Mouse (Mus musculus): Measurements from ENCODE around the gene Frmd4b. TPM values are rescaled to one million over a fixed set of nuclear protein-coding genes. Genes with fewer than 3 reads are reported as not detected.

Frmd4b gene
- total and polyA plus RNA-seq, 3 experiments = 0.13 to 0.70 (median 0.13) TPM

- Histone ChIP-seq H3K36me3 (replicated peaks in 1 of 2; ENCODE audit: control insufficient read depth in 1 of 2, insufficient read depth in 1 of 2, low read length in 1 of 2) (no peaks in the 10 kb centered on the region), H3K9ac (ENCODE audit: insufficient read depth, low read depth) (no peak overlapping the region), H3K9me3 (replicated peaks; ENCODE audit: low read length) (no peaks in the 10 kb centered on the region), H3K4me3 (replicated peaks in 1 of 3; ENCODE audit: low read depth in 2 of 3, low read length in 2 of 3, poor library complexity in 1 of 3) (no peak overlapping the region), H3K27ac (ENCODE audit: insufficient read depth, low read depth) (no peak overlapping the region), H3K4me2 (ENCODE audit: insufficient read depth, low read depth, poor library complexity, severe bottlenecking) (peak overlapping the region; percentile 16; the same call in 1 of the 2 replicates), H3K27me3 (replicated peaks) (no peaks in the 10 kb centered on the region), H3K79me2 (replicated peaks; ENCODE audit: control insufficient read depth, extremely low read depth, insufficient read depth, poor library complexity, severe bottlenecking) (no peaks in the 10 kb centered on the region), H3K4me1 (ENCODE audit: control insufficient read depth in 1 of 2, insufficient read depth in 2 of 2) (peaks cover 18 to 43% of the 10 kb centered on the region in 2 experiments)
- in situ Hi-C loops (cut with MboI; ENCODE audit: low pct_ligation_motif_present, low pct_unique_long_range_greater_than_20kb, low sequenced_read_pairs) (no loop called here), dilution Hi-C loops (cut with MboI; ENCODE audit: extremely low pct_ligation_motif_present, extremely low pct_unique_long_range_greater_than_20kb, low sequenced_read_pairs) (no loop called here)
- TF ChIP-seq CTCF (conservative IDR thresholded peaks at IDR 0.05 in 1 of 2, IDR thresholded peaks at IDR 0.05 in 1 of 2; ENCODE audit: low read depth in 2 of 2, low read length in 2 of 2) = no peak
- no peak for TF ChIP-seq ZC3H11A (IDR thresholded peaks at IDR 0.05; ENCODE audit: low read depth, low read length)
- no peak for TF ChIP-seq MXI1 (IDR thresholded peaks at IDR 0.05; ENCODE audit: low read depth, low read length)
- no peak for TF ChIP-seq JUN (IDR thresholded peaks at IDR 0.05; ENCODE audit: insufficient read depth, low read depth, low read length)
- no peak for TF ChIP-seq MAX (IDR thresholded peaks at IDR 0.05; ENCODE audit: low read length)
- no peak for TF ChIP-seq GABPA (IDR thresholded peaks at IDR 0.05; ENCODE audit: insufficient replicate concordance, low read depth, low read length)
- no peak for TF ChIP-seq BHLHE40 (IDR thresholded peaks at IDR 0.05; ENCODE audit: low read depth, low read length)
- TF ChIP-seq IRF4 (IDR thresholded peaks at IDR 0.05; ENCODE audit: low read depth, low read length) = no peak
- no peak for TF ChIP-seq PAX5 (IDR thresholded peaks at IDR 0.05; ENCODE audit: low read length)
- no peak for TF ChIP-seq USF2 (conservative IDR thresholded peaks at IDR 0.05; ENCODE audit: low read depth, low read length)
- TF ChIP-seq NELFE (IDR thresholded peaks at IDR 0.05; ENCODE audit: low read depth, low read length) = no peak
- TF ChIP-seq CHD2 (IDR thresholded peaks at IDR 0.05; ENCODE audit: low read length) = no peak
- no peak for TF ChIP-seq RCOR1 (conservative IDR thresholded peaks at IDR 0.05; ENCODE audit: low read depth, low read length)
- no peak for TF ChIP-seq EP300 (IDR thresholded peaks at IDR 0.05; ENCODE audit: low read length)
- TF ChIP-seq CHD1 (IDR thresholded peaks at IDR 0.05; ENCODE audit: low read depth, low read length) = no peak
- no peak for TF ChIP-seq ZMIZ1 (IDR thresholded peaks at IDR 0.05; ENCODE audit: low read depth, low read length)
- no peak for TF ChIP-seq RAD21 (IDR thresholded peaks at IDR 0.05; ENCODE audit: low read depth, low read length)
- no peak for DNase-seq (ENCODE audit: extremely low read depth)
Observed at GRCm38 (mm10) chr6:97289316-97289820, 328.0 kb downstream of the Frmd4b start.

- DNase-seq (ENCODE audit: extremely low read depth) = no peak
- in situ Hi-C loops (cut with MboI; ENCODE audit: low pct_ligation_motif_present, low pct_unique_long_range_greater_than_20kb, low sequenced_read_pairs) = no loop called here
- dilution Hi-C loops (cut with MboI; ENCODE audit: extremely low pct_ligation_motif_present, extremely low pct_unique_long_range_greater_than_20kb, low sequenced_read_pairs) = no loop called here
- no peaks in the 10 kb centered on the region for H3K36me3 ChIP-seq (replicated peaks in 1 of 2; ENCODE audit: control insufficient read depth in 1 of 2, insufficient read depth in 1 of 2, low read length in 1 of 2)
- H3K79me2 ChIP-seq (replicated peaks; ENCODE audit: control insufficient read depth, extremely low read depth, insufficient read depth, poor library complexity, severe bottlenecking) = no peaks in the 10 kb centered on the region
- H3K27ac ChIP-seq (ENCODE audit: insufficient read depth, low read depth) = no peak overlapping the region
- H3K9me3 ChIP-seq (replicated peaks; ENCODE audit: low read length) = no peaks in the 10 kb centered on the region
- no peaks in the 10 kb centered on the region for H3K27me3 ChIP-seq (replicated peaks)
- no peak overlapping the region for H3K4me3 ChIP-seq (replicated peaks in 1 of 3; ENCODE audit: low read depth in 2 of 3, low read length in 2 of 3, poor library complexity in 1 of 3)
- peaks cover 7 to 32% of the 10 kb centered on the region in 2 experiments for H3K4me1 ChIP-seq (ENCODE audit: control insufficient read depth in 1 of 2, insufficient read depth in 2 of 2)
- H3K9ac ChIP-seq (ENCODE audit: insufficient read depth, low read depth) = no peak overlapping the region
- no peak overlapping the region for H3K4me2 ChIP-seq (ENCODE audit: insufficient read depth, low read depth, poor library complexity, severe bottlenecking)
- no peak for TF ChIP-seq ZKSCAN1 (IDR thresholded peaks at IDR 0.05; ENCODE audit: borderline replicate concordance, low read depth, low read length)
- no peak for TF ChIP-seq MAZ (IDR thresholded peaks at IDR 0.05; ENCODE audit: low read depth, low read length)
- TF ChIP-seq TCF12 (IDR thresholded peaks at IDR 0.05; ENCODE audit: low read depth, low read length) = no peak
- peak; percentile 49 for TF ChIP-seq ZNF384 (IDR thresholded peaks at IDR 0.05; ENCODE audit: low read depth, low read length)
- TF ChIP-seq RCOR1 (conservative IDR thresholded peaks at IDR 0.05; ENCODE audit: low read depth, low read length) = no peak
- TF ChIP-seq EP300 (IDR thresholded peaks at IDR 0.05; ENCODE audit: low read length) = no peak
- TF ChIP-seq ETS1 (conservative IDR thresholded peaks at IDR 0.05; ENCODE audit: low read depth, low read length) = no peak
Observed at GRCm38 (mm10) chr6:97288047-97288855, 329.1 kb downstream of the Frmd4b start.

Data from CH12.LX (cell line).